Mouse (Mus musculus): ENCODE measurements around the gene D630045J12Rik.

Gene D630045J12Rik

DNA sequence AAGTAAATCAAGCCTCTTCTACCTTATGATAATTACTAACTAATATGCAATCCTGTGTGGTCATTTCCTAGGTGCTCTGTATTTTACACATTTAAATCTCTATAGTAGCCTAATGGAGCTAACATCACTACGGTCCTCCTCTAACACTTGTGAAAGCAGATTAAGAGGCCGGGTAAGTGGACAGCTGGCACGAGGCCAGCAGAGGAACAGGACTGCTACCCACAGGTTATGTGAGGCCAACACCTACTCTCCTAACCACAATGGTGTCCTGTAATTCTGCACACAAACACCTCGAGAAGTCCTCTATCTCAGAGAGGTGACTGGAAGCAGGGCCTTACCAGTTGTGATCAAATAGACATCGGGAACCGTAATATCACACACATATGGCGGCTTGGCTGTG lies 59.8 kb downstream of the D630045J12Rik start:
- 92% methylated on average over 7 of the region's 7 CpGs for WGBS

- WGBS, result 89% methylated on average over 7 of the region's 7 CpGs
Observed at GRCm38 (mm10) chr6:38192952-38193351, 60.9 kb downstream of the D630045J12Rik start.

- WGBS, result 79% methylated on average over 8 of the region's 8 CpGs
Observed at GRCm38 (mm10) chr6:38186312-38186950, 67.4 kb downstream of the D630045J12Rik start.

GRCm38 (mm10) chr6:38184791-38185190 lies 69.0 kb downstream of the D630045J12Rik start:
- WGBS, result 76% methylated on average over 8 of the region's 8 CpGs

DNA sequence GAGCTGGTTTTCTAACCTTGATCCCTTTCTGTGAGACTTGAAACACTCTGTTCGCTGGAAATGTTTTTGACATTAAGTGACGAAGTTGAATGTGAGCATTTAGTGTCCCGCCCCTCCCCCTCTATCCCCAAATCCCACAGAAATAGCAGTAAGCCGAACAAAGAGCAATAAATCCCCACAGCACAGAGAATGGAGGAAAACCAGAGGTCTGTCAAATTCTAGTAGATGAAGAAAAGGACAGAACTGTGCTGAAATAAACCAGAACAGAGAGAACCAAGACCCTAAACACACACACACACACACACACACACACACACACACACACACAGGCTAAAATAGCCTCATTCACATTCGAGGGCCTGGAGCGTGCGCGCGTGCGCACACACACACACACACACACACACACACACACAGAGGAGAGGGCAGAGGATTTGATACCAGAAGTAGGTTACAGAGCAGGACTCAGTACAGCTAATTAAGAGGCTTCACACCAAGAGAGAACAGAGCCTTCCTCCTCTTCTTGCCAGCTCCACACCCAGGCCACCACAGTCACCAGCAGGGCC lies 72.0 kb downstream of the D630045J12Rik start:
- 80% methylated on average over 10 of the region's 10 CpGs for WGBS

DNA sequence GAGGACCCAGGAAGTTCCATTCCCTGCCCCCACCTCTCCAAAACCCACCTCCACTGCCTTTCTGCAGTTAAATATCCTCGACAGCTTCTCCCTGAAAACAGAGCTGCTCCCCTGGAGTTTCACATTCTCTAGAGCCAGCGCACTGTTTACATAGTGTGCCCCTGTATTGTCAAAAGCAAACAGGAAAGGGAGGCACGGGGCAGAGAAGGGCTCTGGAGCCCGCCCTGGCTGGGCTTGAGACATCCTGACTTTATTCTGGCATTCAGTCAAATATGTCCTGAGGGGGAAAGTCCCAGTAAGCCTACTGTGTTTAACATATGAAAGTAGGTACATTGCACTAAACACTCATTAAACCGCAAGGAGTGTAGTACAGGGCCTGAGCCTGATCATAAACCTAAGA lies 73.1 kb downstream of the D630045J12Rik start:
- WGBS, result 69% methylated on average over 5 of the region's 5 CpGs

DNA sequence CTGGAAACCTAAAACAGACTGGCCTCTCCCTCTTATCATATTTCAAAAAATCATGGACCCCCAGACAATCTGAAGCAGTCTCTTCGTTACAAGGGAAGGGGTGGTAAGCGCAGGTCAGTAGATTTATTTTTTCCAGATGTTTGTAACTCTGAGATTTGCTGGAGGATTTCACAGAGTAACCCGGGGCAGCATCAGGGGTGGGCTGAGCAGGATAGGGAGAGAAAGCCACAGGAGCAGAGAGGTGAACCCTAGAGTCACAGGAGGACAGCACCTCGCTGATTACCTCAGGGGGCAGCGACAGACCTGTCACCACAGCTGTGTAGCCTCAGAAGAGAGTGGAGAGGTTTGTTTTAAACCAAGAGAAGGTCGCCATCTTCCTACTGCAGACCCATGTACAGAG lies 88.4 kb downstream of the D630045J12Rik start:
- 89% methylated on average over 6 of the region's 6 CpGs for WGBS

DNA sequence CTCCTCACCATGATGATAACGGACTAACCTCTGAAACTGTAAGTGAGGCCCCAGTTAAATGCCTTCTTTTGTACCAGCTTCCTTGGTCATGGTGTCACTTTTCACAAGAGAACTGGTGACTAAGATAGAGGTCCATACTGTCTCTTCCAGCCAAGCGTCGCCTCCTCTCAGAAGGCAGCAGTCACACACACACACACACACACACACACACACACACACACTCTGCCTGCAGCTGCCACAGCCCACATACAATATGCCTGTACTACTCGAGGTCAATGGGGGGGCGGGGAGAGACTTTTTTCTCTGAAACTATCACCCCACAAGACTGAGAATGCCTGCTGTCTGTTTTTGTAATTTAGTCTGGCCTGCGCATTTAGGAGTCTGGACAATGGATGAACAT lies 89.1 kb downstream of the D630045J12Rik start:
- WGBS, result 66% methylated on average over 6 of the region's 6 CpGs

DNA sequence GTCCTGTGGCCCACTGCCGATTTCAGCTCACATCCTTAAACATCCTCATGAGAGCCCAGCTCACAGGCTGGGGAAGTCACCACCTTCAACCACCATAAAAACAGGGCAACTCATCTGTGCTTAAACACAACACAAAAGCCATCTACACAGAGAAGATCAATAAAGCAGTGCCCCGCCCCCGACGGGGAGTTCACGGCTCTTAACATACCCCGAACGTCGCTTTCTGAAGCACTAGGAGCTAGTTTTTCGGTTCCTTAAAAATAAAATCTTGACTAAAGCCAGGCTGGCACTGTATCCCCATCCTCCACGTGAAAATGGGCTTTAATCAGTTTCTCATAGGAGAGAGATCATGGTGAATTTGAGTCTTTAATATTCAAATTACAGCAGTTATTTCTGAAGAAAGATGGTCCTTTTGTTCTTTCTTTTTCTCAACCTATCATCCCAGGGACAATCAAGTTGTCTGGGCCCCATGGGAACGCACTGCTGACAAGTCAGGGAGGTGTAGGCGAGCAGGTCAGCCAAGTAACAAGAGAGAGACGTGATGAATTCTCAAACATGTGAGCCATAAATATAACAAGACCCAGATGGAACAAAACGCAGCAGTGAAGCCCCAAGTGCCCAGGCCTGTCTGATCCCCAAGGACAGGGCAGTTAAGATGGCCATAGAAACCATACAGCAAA lies 90.8 kb downstream of the D630045J12Rik start:
- 78% methylated on average over 14 of the region's 14 CpGs for WGBS

GRCm38 (mm10) chr6:38160556-38160955 lies 93.3 kb downstream of the D630045J12Rik start:
- WGBS, result 68% methylated on average over 2 of the region's 2 CpGs

GRCm38 (mm10) chr6:38160102-38160501 lies 93.7 kb downstream of the D630045J12Rik start:
- WGBS, result 13% methylated on average over 3 of the region's 3 CpGs

DNA sequence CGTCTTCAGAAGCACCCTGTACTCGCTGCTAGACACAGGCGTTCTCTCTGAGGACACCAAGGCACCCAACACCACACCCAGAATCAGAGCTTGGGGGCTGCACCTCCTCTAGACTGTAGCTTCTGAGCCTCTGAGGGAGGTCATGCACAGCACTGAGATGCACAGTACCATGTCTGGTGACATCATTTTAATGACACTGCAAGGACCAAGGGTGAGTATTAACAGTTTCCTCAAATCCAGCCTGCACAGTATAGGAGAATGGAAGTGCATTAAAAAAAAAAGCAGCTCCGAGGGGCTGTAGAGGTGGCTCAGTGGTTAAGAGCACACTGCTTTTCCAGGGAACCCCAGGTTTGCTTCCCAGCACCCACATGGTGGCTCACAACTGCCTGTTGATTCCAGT lies 94.2 kb downstream of the D630045J12Rik start:
- 89% methylated on average over 4 of the region's 4 CpGs for WGBS

- WGBS, result 67% methylated on average over 16 of the region's 16 CpGs
Observed at GRCm38 (mm10) chr6:38157925-38158324, 95.9 kb downstream of the D630045J12Rik start.

DNA sequence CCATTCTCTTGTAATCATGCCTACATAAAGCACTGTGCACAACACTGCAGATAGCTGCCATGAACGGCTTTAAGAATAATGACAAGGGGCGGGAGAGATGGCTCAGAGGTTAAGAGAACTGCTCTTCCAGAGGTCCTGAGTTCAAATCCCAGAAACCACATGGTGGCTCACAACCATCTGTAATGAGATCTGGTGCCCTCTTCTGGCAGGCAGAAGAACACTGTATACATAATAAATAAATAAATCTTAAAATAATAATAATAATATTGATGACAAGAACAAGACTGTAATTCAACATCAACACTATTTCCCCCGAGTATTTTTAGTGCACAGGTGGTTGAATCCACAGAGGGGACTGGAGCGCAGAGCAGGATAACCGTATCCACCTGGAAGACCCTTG lies 97.6 kb downstream of the D630045J12Rik start:
- WGBS, result 90% methylated on average over 5 of the region's 5 CpGs

GRCm38 (mm10) chr6:38152305-38152704 lies 101.5 kb downstream of the D630045J12Rik start:
- WGBS, result 90% methylated on average over 11 of the region's 11 CpGs

GRCm38 (mm10) chr6:38149483-38149882 lies 104.3 kb downstream of the D630045J12Rik start:
- WGBS, result 86% methylated on average over 19 of the region's 19 CpGs

GRCm38 (mm10) chr6:38148626-38149025 lies 105.2 kb downstream of the D630045J12Rik start:
- WGBS, result 90% methylated on average over 10 of the region's 10 CpGs

DNA sequence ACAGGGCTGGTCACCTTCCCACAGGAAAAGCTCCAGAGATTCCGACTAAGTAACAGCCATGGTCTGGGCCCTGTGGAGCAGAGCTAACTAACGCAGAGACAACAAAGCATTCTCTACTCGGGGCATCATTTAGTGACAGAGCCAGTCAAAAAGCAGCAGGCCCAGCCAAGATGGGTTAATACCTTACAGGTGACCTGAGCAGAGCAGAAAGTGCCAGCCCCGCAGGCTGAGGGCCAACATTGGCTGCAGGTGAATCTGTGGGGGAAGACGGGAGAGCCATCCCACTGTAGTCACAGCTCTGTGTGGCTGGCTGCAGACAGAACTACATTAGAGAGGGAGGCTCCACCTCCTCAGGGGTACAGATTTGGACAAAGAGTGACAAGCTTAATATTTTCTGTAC lies 106.5 kb downstream of the D630045J12Rik start:
- 89% methylated on average over 5 of the region's 5 CpGs for WGBS

DNA sequence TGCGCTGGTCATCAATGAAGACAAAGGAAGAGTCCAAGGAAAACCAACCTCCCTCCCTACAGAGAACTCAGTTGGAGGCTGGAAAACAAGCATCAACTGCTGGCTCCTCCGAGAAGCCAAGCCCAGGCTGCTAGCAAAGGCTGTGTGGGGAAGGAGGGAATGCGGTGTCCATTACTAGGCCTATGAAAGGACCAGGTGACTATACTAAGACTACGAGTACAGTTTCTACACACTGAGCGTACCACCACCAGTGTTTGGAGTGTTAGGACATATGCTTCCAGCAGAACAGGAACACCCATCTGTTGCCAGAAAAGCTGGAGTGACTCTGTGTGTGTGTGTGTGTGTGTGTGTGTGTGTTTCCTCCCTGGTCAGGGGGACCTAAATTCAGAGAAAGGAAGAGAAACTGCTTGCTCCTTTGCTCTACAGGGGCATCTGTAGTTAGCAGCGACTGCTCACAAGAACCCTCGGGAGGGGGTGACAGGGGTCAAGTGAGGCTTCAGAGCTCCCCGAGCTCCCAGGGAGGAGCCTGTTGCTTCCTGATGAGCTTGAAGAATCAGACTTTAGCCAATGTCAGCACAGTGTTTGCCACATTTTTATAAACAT lies 108.2 kb downstream of the D630045J12Rik start:
- 52% methylated on average over 8 of the region's 8 CpGs for WGBS

- 44% methylated on average over 9 of the region's 9 CpGs for WGBS
Observed at GRCm38 (mm10) chr6:38144161-38144998, 109.4 kb downstream of the D630045J12Rik start.

GRCm38 (mm10) chr6:38140402-38140801 lies 113.4 kb downstream of the D630045J12Rik start:
- WGBS, result 86% methylated on average over 9 of the region's 9 CpGs

GRCm38 (mm10) chr6:38139086-38139485 lies 114.7 kb downstream of the D630045J12Rik start:
- WGBS, result 79% methylated on average over 3 of the region's 3 CpGs

Measured in cerebral cortex, adult 2 months (tissue).